Mouse (Mus musculus) neural tube, embryonic 13.5 days (tissue): Measurements from ENCODE around the gene Pdgfc. TPM values are rescaled to one million over a fixed set of nuclear protein-coding genes. Genes with fewer than 3 reads are reported as not detected.

Experiments
- ATAC-seq: fragments of 200-750 bp; cut with Nextera tagmentation; 2 replicates; pipeline ENCODE4 v1.8.0; 2017; ENCODE audit warnings: low read depth, mild to moderate bottlenecking, moderate TSS enrichment, moderate library complexity
- H3K27ac ChIP-seq: fragments of 300-500 bp; sonication (generic); replicated peaks from 2 replicates; pipeline ENCODE4 v1.5.1; 2015; ENCODE audit warnings: moderate library complexity, mild to moderate bottlenecking, inconsistent platforms
- H3K27me3 ChIP-seq: fragments of 300-500 bp; sonication (generic); 2 replicates; pipeline ENCODE4 v1.6.1; 2015; ENCODE audit warnings: mild to moderate bottlenecking, inconsistent platforms
- H3K36me3 ChIP-seq: fragments of 300-500 bp; sonication (generic); 2 replicates; pipeline ENCODE4 v1.6.1; 2015; ENCODE audit warnings: mild to moderate bottlenecking, inconsistent platforms
- H3K4me1 ChIP-seq: fragments of 300-500 bp; sonication (generic); replicated peaks from 2 replicates; pipeline ENCODE4 v1.6.1; 2015; ENCODE audit warnings: inconsistent platforms
- H3K4me2 ChIP-seq: fragments of 300-500 bp; sonication (generic); 2 replicates; pipeline ENCODE4 v1.6.1; 2015; ENCODE audit warnings: inconsistent platforms, mild to moderate bottlenecking, moderate library complexity
- H3K4me3 ChIP-seq: fragments of 300-500 bp; sonication (generic); 2 replicates; pipeline ENCODE4 v1.5.1; 2015; ENCODE audit warnings: mild to moderate bottlenecking, inconsistent platforms
- H3K9ac ChIP-seq: fragments of 300-500 bp; sonication (generic); 2 replicates; pipeline ENCODE4 v1.6.1; 2015; ENCODE audit warnings: moderate library complexity, mild to moderate bottlenecking, inconsistent platforms
- H3K9me3 ChIP-seq: fragments of 300-500 bp; sonication (generic); 2 replicates; pipeline ENCODE4 v1.6.1; 2016; ENCODE audit warnings: inconsistent platforms
- WGBS: fragments of 180-500 bp; shearing (Covaris S2); methylation state at CpG from one replicate; pipeline ENCODE4 v1.1.7; 2015; 5-methylcytosine and 5-hydroxymethylcytosine counted together
- polyA plus RNA-seq: library from polyadenylated mRNA; unstranded; fragments of >200 nt; fragmentation: Nextera tagmentation; extraction: Ambion mirVana; gene quantifications from 2 replicates; pipeline ENCODE4 v1.2.1, GENCODE M21; 2015

Gene Pdgfc
- polyA plus RNA-seq, 1 experiment from 2014 or later, result 4.1 TPM

DNA sequence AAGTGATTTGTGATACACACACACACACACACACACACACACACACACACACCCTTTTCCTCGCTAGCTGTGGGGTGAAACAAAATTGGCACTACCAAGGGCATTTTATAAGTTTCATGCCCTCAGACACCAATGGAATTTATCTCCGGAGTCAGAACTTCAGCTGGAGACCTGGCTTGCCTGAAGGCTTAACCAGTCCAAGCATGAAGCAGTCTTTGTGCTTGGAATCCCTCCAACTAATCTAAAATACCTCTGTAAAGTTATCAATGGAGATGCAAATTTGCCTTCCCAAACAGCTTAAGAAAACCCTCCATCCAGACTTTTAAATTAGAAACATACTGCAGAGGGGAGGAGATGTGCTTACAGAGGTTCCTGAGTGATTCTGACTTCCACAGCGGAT is 6.3 kb upstream of the Pdgfc start:
- Histone ChIP-seq H3K9me3 (no peaks in the 10 kb centered on the region), H3K4me1 (0 out of 2 replicates have a peak, but pooled peaks cover 3% of the 10 kb centered on the region), H3K4me2 (no peak overlapping the region), H3K36me3 (no peaks in the 10 kb centered on the region), H3K27ac (no peak overlapping the region), H3K4me3 (no peak overlapping the region), H3K27me3 (no peaks in the 10 kb centered on the region; the same call in 1 of the 2 replicates), H3K9ac (no peak overlapping the region)
- ATAC-seq, result no peak
- WGBS, result 82% methylated on average over 3 of the region's 3 CpGs

GRCm38 (mm10) chr3:81030311-81030710 is 5.9 kb upstream of the Pdgfc start:
- no peak overlapping the region for H3K27ac ChIP-seq
- H3K36me3 ChIP-seq, result no peaks in the 10 kb centered on the region
- no peak for ATAC-seq
- 0 out of 2 replicates have a peak, but pooled peaks cover 3% of the 10 kb centered on the region for H3K4me1 ChIP-seq
- H3K9ac ChIP-seq, result no peak overlapping the region
- no peak overlapping the region for H3K4me3 ChIP-seq
- H3K27me3 ChIP-seq, result no peaks in the 10 kb centered on the region; the same call in 1 of the 2 replicates
- no peaks in the 10 kb centered on the region for H3K9me3 ChIP-seq
- 93% methylated on average over 2 of the region's 2 CpGs for WGBS
- H3K4me2 ChIP-seq, result no peak overlapping the region

DNA sequence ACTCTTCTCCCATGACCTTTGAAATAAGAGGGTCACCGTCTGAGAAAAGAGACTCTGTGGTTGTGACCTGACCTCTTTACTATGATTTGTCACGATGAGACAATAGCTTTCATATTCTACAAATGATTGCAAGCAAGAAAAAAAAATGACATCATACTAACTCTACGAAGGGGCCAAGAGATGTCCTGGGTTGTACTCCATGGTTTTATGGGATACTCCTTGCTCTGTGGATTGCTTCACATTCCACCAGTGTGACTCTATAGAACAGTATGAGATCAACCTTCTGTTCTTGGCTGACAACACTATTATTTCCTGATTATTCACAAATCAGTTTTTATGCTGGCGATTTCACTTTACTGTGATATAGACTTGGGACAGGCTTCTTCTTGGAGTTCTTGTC is 4.2 kb upstream of the Pdgfc start:
- no peak for ATAC-seq
- no peak overlapping the region for H3K27ac ChIP-seq
- H3K9ac ChIP-seq, result no peak overlapping the region
- no peak overlapping the region for H3K4me2 ChIP-seq
- H3K4me1 ChIP-seq, result peaks cover 12% of the 10 kb centered on the region
- no peaks in the 10 kb centered on the region; the same call in 1 of the 2 replicates for H3K27me3 ChIP-seq
- WGBS, result 60% methylated on average over 4 of the region's 4 CpGs
- H3K36me3 ChIP-seq, result no peaks in the 10 kb centered on the region
- no peaks in the 10 kb centered on the region for H3K9me3 ChIP-seq
- no peak overlapping the region for H3K4me3 ChIP-seq

GRCm38 (mm10) chr3:81034336-81035102 is 1.7 kb upstream of the Pdgfc start:
- Histone ChIP-seq H3K9ac (no peak overlapping the region), H3K27ac (no peak overlapping the region), H3K27me3 (no peaks in the 10 kb centered on the region; the same call in 1 of the 2 replicates), H3K4me2 (no peak overlapping the region), H3K4me1 (peaks cover 28% of the 10 kb centered on the region), H3K36me3 (no peaks in the 10 kb centered on the region), H3K9me3 (no peaks in the 10 kb centered on the region), H3K4me3 (no peak overlapping the region)
- ATAC-seq, result no peak
- WGBS, result 60% methylated on average over 6 of the region's 6 CpGs

GRCm38 (mm10) chr3:81036554-81037311 is 517 bp downstream of the Pdgfc start:
- ATAC-seq, result peak; percentile 92
- H3K9me3 ChIP-seq, result no peaks in the 10 kb centered on the region
- peak overlapping the region; percentile 79 for H3K4me3 ChIP-seq
- under 1% methylated on average over 46 of the region's 68 CpGs for WGBS
- peak overlapping the region; percentile 78 for H3K9ac ChIP-seq
- peak overlapping the region; percentile 96 for H3K4me2 ChIP-seq
- no peaks in the 10 kb centered on the region for H3K36me3 ChIP-seq
- peak overlapping the region; percentile 68 for H3K27ac ChIP-seq
- no peaks in the 10 kb centered on the region; the same call in 1 of the 2 replicates for H3K27me3 ChIP-seq
- peaks cover 28% of the 10 kb centered on the region for H3K4me1 ChIP-seq

DNA sequence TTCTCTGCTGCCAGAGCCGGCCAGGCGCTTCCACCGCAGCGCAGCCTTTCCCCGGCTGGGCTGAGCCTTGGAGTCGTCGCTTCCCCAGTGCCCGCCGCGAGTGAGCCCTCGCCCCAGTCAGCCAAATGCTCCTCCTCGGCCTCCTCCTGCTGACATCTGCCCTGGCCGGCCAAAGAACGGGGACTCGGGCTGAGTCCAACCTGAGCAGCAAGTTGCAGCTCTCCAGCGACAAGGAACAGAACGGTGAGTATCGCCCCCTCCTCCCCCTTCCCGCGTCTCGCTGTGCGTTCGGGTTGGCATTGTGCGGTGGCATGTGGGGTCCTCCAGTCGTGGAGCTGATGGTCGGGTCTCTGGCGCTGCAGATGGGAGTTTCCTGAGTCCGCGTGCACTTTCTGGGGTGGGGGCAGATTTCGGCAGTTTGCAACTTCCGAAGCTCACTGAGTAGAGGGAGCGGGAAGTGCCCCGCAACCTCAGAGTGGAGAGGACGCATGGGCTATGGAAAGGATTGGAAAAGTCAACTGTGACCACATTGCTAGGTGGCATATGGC is 1.2 kb downstream of the Pdgfc start:
- peaks cover 28% of the 10 kb centered on the region for H3K4me1 ChIP-seq
- peak overlapping the region; percentile 79 for H3K4me3 ChIP-seq
- peak overlapping the region; percentile 68; the same call in 1 of the 2 replicates for H3K27ac ChIP-seq
- no peaks in the 10 kb centered on the region for H3K9me3 ChIP-seq
- peak overlapping the region; percentile 96 for H3K4me2 ChIP-seq
- WGBS, result under 1% methylated on average over 34 of the region's 34 CpGs
- peak overlapping the region; percentile 78 for H3K9ac ChIP-seq
- H3K27me3 ChIP-seq, result no peaks in the 10 kb centered on the region; the same call in 1 of the 2 replicates
- ATAC-seq, result peak; percentile 65
- no peaks in the 10 kb centered on the region for H3K36me3 ChIP-seq

GRCm38 (mm10) chr3:81039131-81039653 is 3.0 kb downstream of the Pdgfc start:
- Histone ChIP-seq H3K4me1 (peaks cover 30% of the 10 kb centered on the region), H3K9me3 (no peaks in the 10 kb centered on the region), H3K4me3 (no peak overlapping the region), H3K4me2 (peak overlapping the region; percentile 96), H3K27ac (no peak overlapping the region), H3K27me3 (no peaks in the 10 kb centered on the region; the same call in 1 of the 2 replicates), H3K9ac (no peak overlapping the region), H3K36me3 (no peaks in the 10 kb centered on the region)
- WGBS, result 53% methylated on average over 2 of the region's 2 CpGs
- no peak for ATAC-seq

DNA sequence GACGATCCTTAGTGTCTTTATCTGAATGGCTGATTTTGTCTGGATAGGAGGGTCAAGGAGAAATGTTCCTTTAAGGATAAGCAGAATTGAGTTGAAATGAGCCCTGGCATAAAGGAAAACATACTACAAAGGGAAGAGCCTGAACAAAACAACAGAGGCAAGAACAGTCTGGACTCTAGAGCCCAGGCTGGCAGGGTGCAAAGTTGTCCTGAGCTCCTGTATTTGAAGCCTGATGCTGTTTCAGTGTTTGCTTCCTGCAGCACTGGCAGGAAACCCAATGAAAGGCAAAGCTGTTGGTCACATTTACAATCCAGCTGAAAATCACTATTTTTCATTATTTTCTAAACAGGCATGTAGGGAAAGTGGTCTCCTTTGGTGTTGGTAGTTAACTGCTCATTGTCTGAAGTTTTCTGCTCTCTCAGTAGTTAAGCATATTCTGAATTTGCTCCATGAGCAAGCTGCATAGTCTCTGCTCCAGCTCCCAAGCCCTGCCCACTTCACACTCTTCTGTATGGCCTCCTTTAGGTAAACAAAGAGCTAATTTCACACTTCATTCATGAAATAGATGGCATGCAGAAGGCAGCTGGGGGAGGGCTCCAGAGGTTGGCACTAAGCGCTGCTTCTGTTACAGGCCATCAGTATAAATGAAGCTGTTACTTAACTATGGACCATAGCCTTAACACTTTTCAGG is 8.6 kb downstream of the Pdgfc start:
- 40% methylated on average over 2 of the region's 2 CpGs for WGBS
- Histone ChIP-seq H3K4me2 (no peak overlapping the region), H3K4me1 (peaks cover 31% of the 10 kb centered on the region), H3K9ac (no peak overlapping the region), H3K27ac (peak overlapping the region; percentile 42; the same call in 1 of the 2 replicates), H3K36me3 (no peaks in the 10 kb centered on the region), H3K9me3 (no peaks in the 10 kb centered on the region), H3K27me3 (no peaks in the 10 kb centered on the region), H3K4me3 (no peak overlapping the region)
- peak; percentile 86 for ATAC-seq

- H3K4me2 ChIP-seq, result no peak overlapping the region
- H3K9me3 ChIP-seq, result no peaks in the 10 kb centered on the region
- H3K4me3 ChIP-seq, result no peak overlapping the region
- H3K27me3 ChIP-seq, result no peaks in the 10 kb centered on the region
- no peak overlapping the region for H3K9ac ChIP-seq
- no peaks in the 10 kb centered on the region for H3K36me3 ChIP-seq
- H3K4me1 ChIP-seq, result peaks cover 31% of the 10 kb centered on the region
- peak overlapping the region; percentile 42; the same call in 1 of the 2 replicates for H3K27ac ChIP-seq
- peak; percentile 70 for ATAC-seq
- WGBS, result 29% methylated on average over 5 of the region's 5 CpGs
Observed at GRCm38 (mm10) chr3:81045344-81046050, 9.3 kb downstream of the Pdgfc start.

DNA sequence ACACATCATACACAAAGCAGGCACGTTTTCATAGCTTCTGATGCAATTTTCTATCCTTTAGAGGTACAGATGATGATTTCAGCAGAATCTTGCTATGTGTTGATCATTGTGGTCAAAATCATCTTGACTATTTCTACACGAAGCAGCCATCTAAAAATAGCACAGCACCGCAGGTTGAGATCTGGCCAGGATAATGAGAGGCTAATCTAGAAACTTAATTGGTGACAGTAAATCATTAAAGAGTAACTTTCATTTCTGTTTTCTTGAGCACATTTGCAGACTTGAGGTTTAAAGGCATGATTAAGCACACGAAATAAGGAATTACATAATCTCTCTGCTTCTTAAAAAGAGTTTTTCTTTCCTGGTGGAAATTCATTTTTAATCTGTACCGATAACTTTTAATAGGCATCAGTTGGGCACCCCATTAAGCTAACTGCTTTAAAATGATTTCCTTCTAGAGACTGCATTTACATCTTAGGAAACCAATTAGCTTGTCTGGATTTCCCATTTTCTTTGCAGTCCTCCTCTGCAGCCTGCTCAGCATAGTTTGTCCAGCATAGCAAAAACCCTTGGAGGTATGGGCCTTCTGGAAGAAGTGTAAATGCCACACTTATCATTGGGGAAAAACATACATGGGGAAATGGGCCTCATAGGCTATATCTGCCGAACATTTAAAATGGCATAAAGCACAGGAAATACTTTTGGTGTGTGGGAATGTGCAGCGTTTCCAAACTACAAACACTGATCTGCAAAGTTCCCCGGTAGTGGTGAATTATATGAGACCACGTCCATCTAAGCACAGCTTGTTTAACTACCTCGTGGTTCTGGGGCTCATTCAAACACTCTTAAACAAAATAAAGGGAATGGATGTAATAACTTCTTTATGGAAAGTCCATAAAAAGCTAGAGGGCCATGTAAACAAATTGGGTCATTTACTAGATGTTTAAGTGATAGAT is 10.7 kb downstream of the Pdgfc start:
- Histone ChIP-seq H3K4me1 (peaks cover 31% of the 10 kb centered on the region), H3K36me3 (no peaks in the 10 kb centered on the region), H3K9ac (no peak overlapping the region), H3K27me3 (no peaks in the 10 kb centered on the region), H3K9me3 (no peaks in the 10 kb centered on the region), H3K27ac (no peak overlapping the region), H3K4me2 (no peak overlapping the region), H3K4me3 (no peak overlapping the region)
- WGBS, result 59% methylated on average over 10 of the region's 10 CpGs
- no peak for ATAC-seq
